Mouse (Mus musculus): ENCODE results near the gene Bglap2. TPM values are rescaled to one million over a fixed set of nuclear protein-coding genes. Genes with fewer than 3 reads are reported as not detected.

The Bglap2 gene
- polyA plus RNA-seq, 1 experiment from 2014 or later, result not detected

- H3K27me3 ChIP-seq, result peaks cover 16% of the 10 kb centered on the region
- no peak overlapping the region for H3K4me2 ChIP-seq
- H3K9me3 ChIP-seq (replicated peaks), result no peaks in the 10 kb centered on the region
- no peak overlapping the region for H3K27ac ChIP-seq
- H3K4me1 ChIP-seq, result peaks cover 20% of the 10 kb centered on the region
- WGBS, result 91% methylated on average over 2 of the region's 2 CpGs
- H3K36me3 ChIP-seq (ENCODE audit: poor library complexity, severe bottlenecking), result peaks cover 70% of the 10 kb centered on the region
- ATAC-seq, result no peak
- no peak overlapping the region for H3K4me3 ChIP-seq
- H3K9ac ChIP-seq, result no peak overlapping the region
These were observed 16.7 kb downstream of the Bglap2 start for GRCm38 (mm10) chr3:88361612-88362313.

DNA sequence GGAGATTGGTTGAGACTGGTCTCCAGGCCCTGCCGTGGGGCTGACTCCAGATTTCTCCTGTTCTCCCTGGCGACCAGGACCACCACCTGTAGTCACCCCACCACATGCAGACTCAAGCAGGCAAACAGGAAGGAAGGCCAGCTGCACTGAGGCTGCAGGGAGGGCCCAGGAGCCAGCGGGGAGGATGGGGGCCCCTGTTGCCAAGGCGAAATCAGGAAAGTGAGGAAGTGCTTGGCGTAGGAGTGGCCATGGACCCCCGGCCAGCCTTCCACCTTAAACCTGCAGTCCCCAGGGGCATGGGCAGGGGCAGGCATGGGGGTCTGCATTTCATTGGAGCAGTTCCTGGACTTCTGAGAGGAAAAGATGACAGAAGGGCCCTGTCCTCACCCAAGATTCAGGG, 17.4 kb downstream of the Bglap2 start:
- Histone ChIP-seq H3K4me3 (no peak overlapping the region), H3K9ac (no peak overlapping the region), H3K27me3 (peaks cover 15% of the 10 kb centered on the region), H3K27ac (no peak overlapping the region), H3K9me3 (replicated peaks) (no peaks in the 10 kb centered on the region), H3K4me1 (peaks cover 20% of the 10 kb centered on the region), H3K36me3 (ENCODE audit: poor library complexity, severe bottlenecking) (peaks cover 77% of the 10 kb centered on the region), H3K4me2 (no peak overlapping the region)
- ATAC-seq, result no peak
- 84% methylated on average over 6 of the region's 6 CpGs for WGBS

DNA sequence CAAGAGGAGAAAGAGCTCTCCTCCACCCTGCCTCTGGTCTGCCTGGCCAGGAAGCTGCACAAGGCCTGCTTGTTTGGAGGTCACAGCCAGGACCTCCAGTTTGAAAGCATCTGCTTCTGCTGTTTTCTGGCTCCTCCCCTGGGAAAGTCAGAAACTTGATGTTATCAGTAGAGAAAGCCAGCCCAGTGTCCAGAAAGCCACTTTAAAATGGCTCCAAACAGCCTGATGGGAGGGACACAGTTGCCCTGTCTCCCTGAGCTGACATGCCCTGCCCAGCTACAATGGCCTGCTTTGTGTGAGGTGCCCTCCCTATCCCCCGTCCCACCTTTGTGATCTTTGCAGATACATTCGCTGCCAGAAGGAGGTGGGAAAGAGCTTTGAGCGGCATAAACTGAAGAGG, 18.5 kb downstream of the Bglap2 start:
- peaks cover 4% of the 10 kb centered on the region; the same call in 1 of the 2 replicates for H3K27me3 ChIP-seq
- peaks cover 88% of the 10 kb centered on the region for H3K36me3 ChIP-seq (ENCODE audit: poor library complexity, severe bottlenecking)
- H3K27ac ChIP-seq, result no peak overlapping the region
- no peak overlapping the region for H3K4me2 ChIP-seq
- WGBS, result 67% methylated on average over 3 of the region's 3 CpGs
- H3K9me3 ChIP-seq (replicated peaks), result no peaks in the 10 kb centered on the region
- H3K4me1 ChIP-seq, result peaks cover 15% of the 10 kb centered on the region
- H3K9ac ChIP-seq, result no peak overlapping the region; the same call in 1 of the 2 replicates
- H3K4me3 ChIP-seq, result no peak overlapping the region
- no peak for ATAC-seq

- no peak for ATAC-seq
- H3K27ac ChIP-seq, result no peak overlapping the region
- no peak overlapping the region; the same call in 1 of the 2 replicates for H3K9ac ChIP-seq
- H3K36me3 ChIP-seq (ENCODE audit: poor library complexity, severe bottlenecking), result peaks cover 92% of the 10 kb centered on the region
- peaks cover 12% of the 10 kb centered on the region for H3K4me1 ChIP-seq
- 78% methylated on average over 5 of the region's 5 CpGs for WGBS
- no peak overlapping the region for H3K4me2 ChIP-seq
- H3K9me3 ChIP-seq (replicated peaks), result no peaks in the 10 kb centered on the region
- H3K4me3 ChIP-seq, result no peak overlapping the region
- H3K27me3 ChIP-seq, result no peaks in the 10 kb centered on the region; the same call in 1 of the 2 replicates
These were observed 18.9 kb downstream of the Bglap2 start for GRCm38 (mm10) chr3:88359584-88359983.

GRCm38 (mm10) chr3:88354396-88355165, 23.9 kb downstream of the Bglap2 start:
- Histone ChIP-seq H3K36me3 (ENCODE audit: poor library complexity, severe bottlenecking) (peaks cover 100% of the 10 kb centered on the region), H3K4me1 (no peaks in the 10 kb centered on the region), H3K4me3 (no peak overlapping the region), H3K9me3 (replicated peaks) (no peaks in the 10 kb centered on the region), H3K27ac (no peak overlapping the region), H3K27me3 (no peaks in the 10 kb centered on the region), H3K4me2 (no peak overlapping the region), H3K9ac (no peak overlapping the region)
- WGBS, result 95% methylated on average over 8 of the region's 8 CpGs
- ATAC-seq, result no peak

GRCm38 (mm10) chr3:88352907-88353306, 25.6 kb downstream of the Bglap2 start:
- ATAC-seq, result no peak
- WGBS, result 93% methylated on average over 9 of the region's 9 CpGs
- Histone ChIP-seq H3K9ac (no peak overlapping the region), H3K4me2 (no peak overlapping the region), H3K4me1 (no peaks in the 10 kb centered on the region), H3K4me3 (no peak overlapping the region), H3K27ac (no peak overlapping the region), H3K36me3 (ENCODE audit: poor library complexity, severe bottlenecking) (peaks cover 100% of the 10 kb centered on the region), H3K27me3 (no peaks in the 10 kb centered on the region), H3K9me3 (replicated peaks) (no peaks in the 10 kb centered on the region)

DNA sequence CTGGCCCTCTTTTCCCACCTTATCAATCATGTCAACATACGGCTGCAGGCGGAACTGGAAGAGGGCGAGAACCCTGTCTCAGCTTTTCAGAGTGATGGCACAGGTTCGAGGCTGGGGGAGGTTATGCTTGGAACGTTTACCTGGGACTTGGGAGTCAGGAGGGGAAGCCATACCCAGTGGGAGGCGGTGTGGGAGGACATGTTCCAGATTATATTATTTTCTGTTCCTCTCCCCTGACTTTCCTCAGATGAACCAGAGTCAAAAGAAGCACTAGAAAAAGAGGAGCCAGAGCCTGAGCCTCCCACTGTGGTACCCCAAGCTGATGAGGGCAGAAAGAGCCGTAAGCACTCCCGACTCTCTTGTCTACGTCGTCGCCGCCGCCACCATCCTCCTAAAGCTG, 27.8 kb downstream of the Bglap2 start:
- peaks cover 100% of the 10 kb centered on the region for H3K36me3 ChIP-seq (ENCODE audit: poor library complexity, severe bottlenecking)
- H3K4me1 ChIP-seq, result no peaks in the 10 kb centered on the region
- ATAC-seq, result no peak
- no peak overlapping the region for H3K4me2 ChIP-seq
- 96% methylated on average over 13 of the region's 13 CpGs for WGBS
- H3K4me3 ChIP-seq, result no peak overlapping the region
- H3K9me3 ChIP-seq (replicated peaks), result no peaks in the 10 kb centered on the region
- no peaks in the 10 kb centered on the region for H3K27me3 ChIP-seq
- no peak overlapping the region for H3K27ac ChIP-seq
- no peak overlapping the region for H3K9ac ChIP-seq

- no peak overlapping the region for H3K4me2 ChIP-seq
- WGBS, result 78% methylated on average over 3 of the region's 3 CpGs
- H3K36me3 ChIP-seq (ENCODE audit: poor library complexity, severe bottlenecking), result peaks cover 29% of the 10 kb centered on the region
These were observed 39.5 kb downstream of the Bglap2 start for GRCm38 (mm10) chr3:88339006-88339405.

DNA sequence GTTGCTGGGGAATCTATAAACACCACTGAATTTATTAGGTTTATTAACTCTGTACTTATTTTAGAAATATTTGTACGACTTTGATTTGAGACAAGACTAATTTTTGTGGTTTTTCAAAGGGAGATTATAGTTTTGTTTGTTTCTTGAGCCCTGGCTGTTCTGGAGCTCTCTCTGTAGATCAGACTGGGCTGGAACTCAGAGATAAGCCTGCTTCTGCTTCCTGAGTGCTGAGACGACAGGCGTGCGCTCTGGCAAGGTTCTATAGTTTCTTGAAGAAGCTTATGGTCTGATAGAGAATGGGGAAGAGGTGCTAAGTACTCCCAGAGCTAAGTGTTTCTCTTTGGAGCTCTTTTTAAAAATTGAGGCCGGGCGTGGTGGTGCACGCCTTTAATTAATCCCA, 40.2 kb downstream of the Bglap2 start:
- no peak for ATAC-seq
- H3K9me3 ChIP-seq (replicated peaks), result no peaks in the 10 kb centered on the region
- H3K27ac ChIP-seq, result no peak overlapping the region
- no peak overlapping the region for H3K4me2 ChIP-seq
- 97% methylated on average over 7 of the region's 7 CpGs for WGBS
- no peaks in the 10 kb centered on the region for H3K27me3 ChIP-seq
- no peak overlapping the region for H3K4me3 ChIP-seq
- H3K4me1 ChIP-seq, result peaks cover 31% of the 10 kb centered on the region
- no peak overlapping the region for H3K9ac ChIP-seq
- peaks cover 22% of the 10 kb centered on the region for H3K36me3 ChIP-seq (ENCODE audit: poor library complexity, severe bottlenecking)

More at GRCm38 (mm10) chr3:88339006-88339405, 39.5 kb downstream of the Bglap2 start:
- Histone ChIP-seq H3K27me3 (no peaks in the 10 kb centered on the region), H3K9me3 (replicated peaks) (no peaks in the 10 kb centered on the region), H3K4me1 (peaks cover 31% of the 10 kb centered on the region), H3K4me3 (no peak overlapping the region), H3K9ac (no peak overlapping the region), H3K27ac (no peak overlapping the region)
- no peak for ATAC-seq

GRCm38 (mm10) chr3:88337367-88338020, 41.0 kb downstream of the Bglap2 start:
- Histone ChIP-seq H3K9ac (peak overlapping the region; percentile 45), H3K9me3 (replicated peaks) (no peaks in the 10 kb centered on the region), H3K27ac (no peak overlapping the region; the same call in 1 of the 2 replicates), H3K4me3 (peak overlapping the region; percentile 85; the same call in 1 of the 2 replicates), H3K27me3 (no peaks in the 10 kb centered on the region), H3K36me3 (ENCODE audit: poor library complexity, severe bottlenecking) (peaks cover 14% of the 10 kb centered on the region), H3K4me2 (peak overlapping the region; percentile 76), H3K4me1 (peaks cover 31% of the 10 kb centered on the region)
- no peak for ATAC-seq
- WGBS, result 84% methylated on average over 11 of the region's 11 CpGs

DNA sequence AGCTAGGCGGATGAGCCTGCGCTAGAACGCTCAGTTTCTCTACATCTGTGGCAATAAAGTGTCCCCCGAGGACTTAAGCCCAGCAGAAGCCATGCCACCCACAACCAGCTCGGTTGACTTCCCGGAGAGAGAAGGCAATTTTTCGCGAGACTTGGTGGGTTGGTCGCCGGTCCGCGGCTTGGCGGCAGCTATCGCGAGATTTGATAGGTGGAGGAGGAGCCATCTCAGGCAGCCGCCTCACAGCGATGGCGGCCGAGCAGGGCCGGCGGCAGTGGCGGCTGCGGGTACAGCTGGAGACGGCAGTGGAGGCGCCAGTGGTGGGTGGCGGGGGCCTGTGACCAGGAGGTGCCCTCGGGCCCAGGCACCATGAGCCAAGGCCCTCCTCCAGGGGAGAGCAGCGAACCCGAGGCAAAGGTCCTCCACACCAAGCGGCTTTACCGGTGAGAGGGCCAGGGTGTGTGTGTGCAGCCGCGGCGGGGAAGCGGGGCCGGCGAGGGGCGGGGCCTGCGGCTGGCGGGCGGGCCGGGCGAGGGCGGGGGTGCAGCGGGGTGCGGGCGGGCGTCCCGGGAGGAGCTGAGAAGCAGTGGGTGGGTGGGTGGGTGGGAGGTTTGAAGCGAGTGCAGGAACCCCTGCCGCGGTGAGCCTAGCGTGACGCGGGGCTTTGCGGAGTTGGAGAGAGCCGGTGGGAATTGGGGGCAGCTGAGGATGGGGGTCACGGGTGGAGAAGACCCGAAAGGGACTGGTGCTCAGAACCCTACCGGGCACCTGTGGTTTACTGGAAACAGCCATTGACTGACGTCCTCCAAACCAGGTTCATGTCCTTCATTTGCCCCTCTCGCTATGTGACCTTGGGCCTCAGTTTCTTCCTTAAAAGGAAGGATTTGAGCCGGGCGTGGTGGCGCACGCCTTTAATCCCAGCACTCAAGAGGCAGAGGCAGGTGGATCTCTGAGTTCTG, 42.2 kb downstream of the Bglap2 start, which contains the start of the genes Tmem79 and Smg5:
Gene Tmem79 (minus strand): TSS at position 91 of the 956 bp plus-strand sequence.
Gene Smg5 (plus strand): TSS at position 203 of the 956 bp plus-strand sequence.
- Histone ChIP-seq H3K4me3 (peak within 1 kb of the TSS; percentile 85), H3K4me2 (peak within 1 kb of the TSS; percentile 76), H3K27me3 (no peaks in the 10 kb centered on the region), H3K9me3 (replicated peaks) (no peaks in the 10 kb centered on the region), H3K9ac (peak within 1 kb of the TSS; percentile 93), H3K27ac (peak within 1 kb of the TSS; percentile 94), H3K36me3 (ENCODE audit: poor library complexity, severe bottlenecking) (0 out of 2 replicates have a peak, but pooled peaks cover 3% of the 10 kb centered on the region), H3K4me1 (peaks cover 31% of the 10 kb centered on the region)
- ATAC-seq, result peak; percentile 97
- 4% methylated on average over 48 of the region's 66 CpGs for WGBS

Measured in forebrain, embryonic 13.5 days (tissue).